Mouse (Mus musculus) E14TG2a.4 (cell line): ENCODE data around the gene Kctd11.
A peak's percentile ranks its signal among the peaks of the same experiment; 100 is the strongest.

Source experiments
- H3K27me3 ChIP-seq: 2 replicates; pipeline ENCODE4 v1.6.1; 2014; ENCODE audit warnings: low read length, control low read depth; ENCODE audit not compliant: insufficient read depth
- H3K36me3 ChIP-seq: 2 replicates; pipeline ENCODE4 v1.6.1; 2014; ENCODE audit warnings: low read length, control low read depth; ENCODE audit not compliant: insufficient read depth
- H3K4me1 ChIP-seq: replicated peaks from 2 replicates; pipeline ENCODE4 v1.6.1; 2014; ENCODE audit warnings: low read depth, low read length, control low read depth
- H3K4me3 ChIP-seq: replicated peaks from 2 replicates; pipeline ENCODE4 v1.5.1; 2014; ENCODE audit warnings: mild to moderate bottlenecking, low read length
- H3K9me3 ChIP-seq: 2 replicates; pipeline ENCODE4 v1.6.1; 2014; ENCODE audit warnings: low read length, control low read depth
- CTCF ChIP-seq: conservative IDR thresholded peaks from 2 replicates; pipeline ENCODE4 v1.5.1; 2014; ENCODE audit warnings: low read length
- NANOG ChIP-seq: IDR thresholded peaks from 2 replicates; pipeline ENCODE4 v1.6.1; 2014; ENCODE audit warnings: borderline replicate concordance, low read length, mixed read lengths
- POU5F1 ChIP-seq: IDR thresholded peaks from 2 replicates; pipeline ENCODE4 v1.6.1; 2014; ENCODE audit warnings: low read length, borderline replicate concordance

Kctd11 gene

DNA sequence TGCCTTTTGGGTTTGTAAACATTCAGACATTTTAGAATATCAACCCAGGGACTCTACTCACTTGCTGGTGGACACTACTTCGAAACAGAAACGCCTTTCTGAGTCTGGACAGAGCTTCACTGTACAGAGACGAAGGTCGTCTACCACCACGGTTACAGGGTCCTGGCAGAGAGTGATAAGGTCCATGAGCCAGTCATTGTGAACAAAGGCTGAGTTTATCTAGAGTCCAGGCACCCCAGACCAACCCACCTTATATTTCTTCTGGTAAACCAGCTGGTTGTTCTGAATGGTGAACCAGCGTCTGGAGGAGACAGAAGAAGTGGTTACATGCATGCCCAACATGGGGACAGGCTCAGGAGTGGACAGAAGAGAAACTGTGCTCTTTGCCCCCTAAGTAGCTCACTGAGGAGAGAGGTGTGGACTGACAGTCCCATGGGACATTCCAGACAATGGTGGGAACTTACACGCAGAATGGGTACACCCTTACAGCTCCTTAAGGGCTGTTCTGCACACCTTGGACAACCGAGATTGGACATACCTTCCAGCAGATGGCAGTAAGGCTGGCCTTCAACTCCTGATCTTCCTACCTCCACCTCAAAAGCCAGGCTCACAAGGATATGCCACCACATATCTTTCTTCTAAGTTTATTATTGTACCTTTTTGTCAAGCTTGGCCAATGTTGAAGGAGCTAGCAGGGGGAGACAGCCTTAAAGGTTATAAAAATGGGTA, 5.9 kb upstream of the Kctd11 start:
- Histone ChIP-seq H3K27me3 (peaks cover 6% of the 10 kb centered on the region), H3K36me3 (peaks cover 36% of the 10 kb centered on the region), H3K9me3 (no peaks in the 10 kb centered on the region), H3K4me3 (no peak overlapping the region), H3K4me1 (peaks cover 46% of the 10 kb centered on the region)
- TF ChIP-seq CTCF (peak; percentile 34), POU5F1 (no peak)

DNA sequence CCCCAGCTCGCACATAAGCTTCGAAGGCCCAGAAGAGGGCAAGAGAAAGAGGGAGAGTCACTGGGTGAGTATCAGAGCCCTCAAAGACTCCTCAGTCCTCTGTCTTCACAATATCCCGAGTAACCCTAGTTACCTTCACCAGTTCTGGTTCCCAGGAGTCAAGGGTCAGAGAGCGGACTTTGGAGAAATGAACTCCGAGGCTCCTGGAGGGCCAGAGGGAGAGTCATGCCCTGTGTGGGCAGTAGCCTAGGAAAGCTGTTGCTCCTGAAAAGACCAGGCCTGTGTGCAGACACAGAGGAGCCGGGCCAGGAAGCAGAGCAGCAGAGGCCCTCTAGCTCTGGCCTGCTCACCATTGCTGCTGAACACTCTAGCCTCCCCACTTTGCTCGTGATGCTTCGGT, 3.5 kb upstream of the Kctd11 start:
- Histone ChIP-seq H3K36me3 (peaks cover 36% of the 10 kb centered on the region), H3K9me3 (no peaks in the 10 kb centered on the region), H3K4me1 (peaks cover 50% of the 10 kb centered on the region), H3K4me3 (no peak overlapping the region), H3K27me3 (peaks cover 29% of the 10 kb centered on the region)
- TF ChIP-seq NANOG (no peak), POU5F1 (no peak), CTCF (no peak)

DNA sequence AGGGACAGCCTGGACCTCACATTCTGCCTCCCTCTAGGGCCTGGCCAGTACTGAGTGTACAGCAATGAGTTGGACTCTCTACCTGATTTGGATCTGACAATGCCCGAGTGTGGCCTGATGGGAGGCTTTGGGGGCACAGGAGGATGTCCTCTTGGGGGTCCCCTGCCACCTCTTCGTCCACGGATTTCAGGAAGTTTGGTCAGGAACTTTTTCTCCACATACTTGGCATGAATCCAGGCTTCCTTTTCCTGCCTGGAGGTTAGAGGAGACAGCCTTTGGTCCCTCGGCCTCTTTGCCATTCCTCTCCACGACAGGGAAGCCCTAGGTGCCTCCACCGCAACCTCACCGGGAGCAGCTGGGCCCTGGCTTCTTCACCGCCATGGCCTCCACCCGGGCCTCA, 3.0 kb upstream of the Kctd11 start:
- Histone ChIP-seq H3K36me3 (peaks cover 32% of the 10 kb centered on the region), H3K9me3 (no peaks in the 10 kb centered on the region)

DNA sequence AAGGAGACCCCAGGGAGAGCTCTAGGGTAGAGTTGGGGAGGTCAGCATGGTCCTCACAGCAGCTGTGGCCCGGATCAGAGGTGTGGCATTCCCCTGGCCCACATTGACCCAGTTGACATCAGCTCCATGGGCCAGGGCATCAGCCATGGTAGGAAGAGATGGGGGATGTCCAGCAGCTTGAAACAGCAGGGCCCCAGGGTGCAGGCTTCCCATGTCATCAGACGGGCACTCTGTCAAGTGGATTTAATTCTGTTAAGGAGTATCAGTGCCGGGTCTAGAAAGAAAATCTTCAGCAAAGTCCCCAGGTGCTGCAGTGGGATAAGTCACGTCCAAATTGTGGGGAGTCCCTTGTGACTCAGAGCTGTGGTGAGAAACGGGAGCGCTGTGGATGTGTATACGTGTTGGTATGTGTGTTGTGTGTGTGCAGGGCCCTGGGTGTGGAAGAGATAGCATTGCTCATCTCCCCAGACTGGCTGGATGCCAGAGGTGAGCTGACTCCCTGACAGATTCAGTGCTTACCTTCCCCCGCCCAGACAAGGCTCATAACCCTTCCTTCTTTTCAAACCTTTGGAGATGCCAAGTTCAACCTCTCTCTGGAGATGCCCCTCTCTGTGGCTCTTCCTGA, 2.4 kb upstream of the Kctd11 start:
- no peak for TF ChIP-seq CTCF
- no peak for TF ChIP-seq NANOG
- TF ChIP-seq POU5F1: no peak
- Histone ChIP-seq H3K4me3 (no peak overlapping the region), H3K4me1 (peaks cover 57% of the 10 kb centered on the region), H3K27me3 (peaks cover 39% of the 10 kb centered on the region), H3K9me3 (no peaks in the 10 kb centered on the region), H3K36me3 (peaks cover 29% of the 10 kb centered on the region)

More for the DNA sequence above, 3.0 kb upstream of the Kctd11 start:
- TF ChIP-seq POU5F1 (no peak), NANOG (no peak), CTCF (no peak)
- Histone ChIP-seq H3K27me3 (peaks cover 33% of the 10 kb centered on the region), H3K4me1 (peaks cover 51% of the 10 kb centered on the region), H3K4me3 (no peak overlapping the region)

DNA sequence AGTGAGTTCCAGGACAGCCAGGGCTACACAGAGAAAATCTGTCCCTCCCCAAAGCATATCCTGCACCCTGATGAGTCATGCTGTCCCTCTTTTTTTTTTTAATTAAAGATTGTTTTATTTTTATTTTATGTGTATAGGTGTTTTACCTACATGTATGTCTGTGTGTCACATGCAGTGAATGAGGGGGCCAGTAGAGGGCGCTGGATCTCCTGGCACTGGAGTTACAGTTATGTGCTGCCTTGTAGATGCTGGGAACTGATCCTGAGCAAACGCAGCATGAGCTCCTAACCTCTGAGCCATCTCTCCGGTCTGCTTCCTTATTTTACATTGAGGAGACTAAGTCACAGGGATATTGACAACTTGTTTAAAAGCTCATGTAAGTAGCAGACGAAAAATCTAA, 1.9 kb upstream of the Kctd11 start:
- TF ChIP-seq CTCF (peak; percentile 84), POU5F1 (no peak)
- Histone ChIP-seq H3K36me3 (peaks cover 27% of the 10 kb centered on the region), H3K4me3 (no peak overlapping the region), H3K4me1 (peaks cover 62% of the 10 kb centered on the region), H3K27me3 (peaks cover 40% of the 10 kb centered on the region), H3K9me3 (no peaks in the 10 kb centered on the region)

DNA sequence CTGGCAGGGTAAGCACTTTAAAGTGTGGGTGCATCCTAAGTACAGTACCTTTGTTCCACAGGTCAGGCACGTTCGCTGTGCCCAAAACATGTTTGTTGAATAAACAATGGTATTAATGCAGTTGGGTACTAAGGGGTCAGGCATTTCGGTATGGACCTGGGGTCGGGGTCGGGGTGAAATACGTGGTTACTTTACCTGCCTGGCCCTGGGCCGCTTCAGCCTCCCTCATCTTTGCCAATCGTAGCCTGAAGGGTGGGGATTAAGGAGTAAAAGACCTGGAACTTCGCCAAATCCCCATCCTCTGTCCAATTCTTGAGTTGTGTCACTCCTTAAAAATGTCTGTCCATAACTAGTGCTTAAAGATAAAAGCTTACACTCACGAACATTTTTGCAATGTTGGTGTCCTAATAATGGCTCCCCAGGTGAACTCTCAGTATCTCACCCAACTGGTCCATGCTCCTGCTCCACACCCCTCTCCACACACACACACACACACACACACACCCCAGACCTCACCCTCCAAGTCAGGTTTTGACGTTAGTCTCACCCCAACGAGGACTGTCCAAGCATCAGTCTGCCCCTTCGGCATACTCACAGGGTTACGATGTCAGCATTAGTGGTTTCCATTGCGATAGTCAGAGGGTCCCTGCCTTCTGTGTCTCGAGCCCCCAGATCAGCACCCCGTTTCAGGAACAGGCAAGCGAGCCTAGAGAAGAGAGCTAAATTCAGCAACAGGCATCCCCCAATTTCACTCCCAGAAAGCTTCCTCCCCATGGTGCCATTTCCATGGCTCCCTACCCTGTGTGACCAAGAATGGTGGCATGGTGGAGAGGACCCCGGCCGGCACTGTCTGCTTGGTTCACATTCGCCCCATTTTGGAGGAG, 823 bp upstream of the Kctd11 start:
- H3K36me3 ChIP-seq: peaks cover 23% of the 10 kb centered on the region
- H3K4me3 ChIP-seq: peak overlapping the region; percentile 77
- TF ChIP-seq NANOG (no peak), POU5F1 (no peak), CTCF (no peak)
- H3K27me3 ChIP-seq: peaks cover 40% of the 10 kb centered on the region
- H3K9me3 ChIP-seq: no peaks in the 10 kb centered on the region
- peaks cover 68% of the 10 kb centered on the region for H3K4me1 ChIP-seq

DNA sequence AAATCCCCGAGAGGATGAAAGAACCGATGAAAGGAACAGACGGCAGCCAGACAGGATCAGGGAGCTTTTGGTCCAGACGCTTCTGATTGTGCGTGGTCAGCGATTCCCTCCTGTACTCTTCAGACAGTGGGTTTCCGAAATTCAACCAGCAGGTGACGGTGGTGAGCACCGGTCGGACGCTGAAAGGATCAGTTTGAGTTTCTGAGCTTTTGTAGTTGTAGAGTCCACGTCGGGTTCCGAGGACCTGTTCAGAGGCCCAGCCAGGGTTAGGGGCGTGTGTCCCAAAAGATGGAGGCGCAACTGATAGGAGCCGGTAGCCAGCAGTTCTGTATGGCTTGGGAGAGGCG, 727 bp downstream of the Kctd11 start:
- Histone ChIP-seq H3K9me3 (no peaks in the 10 kb centered on the region), H3K4me1 (peaks cover 77% of the 10 kb centered on the region), H3K36me3 (peaks cover 15% of the 10 kb centered on the region), H3K27me3 (peaks cover 40% of the 10 kb centered on the region), H3K4me3 (peak overlapping the region; percentile 77)
- TF ChIP-seq POU5F1 (no peak), CTCF (peak; percentile 63), NANOG (no peak)

DNA sequence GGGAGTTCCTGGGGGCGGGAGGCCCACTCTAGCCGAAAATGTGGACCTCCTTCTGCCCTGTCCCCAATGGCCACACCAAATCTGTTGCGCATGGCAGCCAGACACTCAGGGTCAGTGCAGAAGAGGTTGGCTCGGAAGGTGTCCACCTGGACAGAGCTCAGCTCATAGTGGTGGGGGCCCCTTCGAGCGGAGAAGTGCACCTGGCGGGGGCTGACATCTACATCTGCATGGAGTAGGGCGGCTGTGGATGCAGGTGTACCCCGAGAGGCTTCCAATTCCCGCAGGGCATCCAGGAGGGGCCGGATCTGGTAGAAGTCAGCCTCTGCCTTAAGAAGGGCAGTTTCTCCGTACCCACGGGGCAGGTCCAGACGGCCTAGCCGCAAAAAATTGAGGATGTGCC, 1.5 kb downstream of the Kctd11 start:
- TF ChIP-seq POU5F1 (no peak), NANOG (no peak)
- Histone ChIP-seq H3K4me3 (peak overlapping the region; percentile 77), H3K4me1 (peaks cover 75% of the 10 kb centered on the region), H3K9me3 (no peaks in the 10 kb centered on the region), H3K36me3 (peaks cover 8% of the 10 kb centered on the region), H3K27me3 (peaks cover 40% of the 10 kb centered on the region)

DNA sequence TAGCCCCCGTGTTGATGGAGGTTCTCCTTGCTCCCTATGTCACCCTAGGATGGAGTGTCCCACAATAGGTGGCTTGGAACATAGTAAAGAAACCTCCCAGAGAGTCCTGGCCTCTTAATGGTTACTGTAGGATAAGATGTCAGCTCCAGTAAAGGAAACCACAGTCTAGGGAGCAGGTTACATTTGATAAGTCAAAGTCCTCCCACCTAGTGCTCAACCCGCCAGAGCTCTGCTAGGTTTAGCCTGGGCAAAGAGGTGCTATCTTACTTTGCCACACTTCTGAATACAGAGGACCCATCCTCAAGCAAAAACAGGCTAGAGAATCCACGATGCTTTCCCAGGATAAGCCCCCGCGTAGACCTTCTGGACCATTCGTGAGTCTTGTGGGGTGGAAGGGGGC, 2.3 kb downstream of the Kctd11 start:
- Histone ChIP-seq H3K27me3 (peaks cover 40% of the 10 kb centered on the region), H3K4me1 (peaks cover 80% of the 10 kb centered on the region), H3K4me3 (peak overlapping the region; percentile 77; the same call in 1 of the 2 replicates), H3K9me3 (no peaks in the 10 kb centered on the region), H3K36me3 (peaks cover under 1% of the 10 kb centered on the region; the same call in 1 of the 2 replicates)
- TF ChIP-seq NANOG (no peak), POU5F1 (no peak), CTCF (no peak)
